Mouse (Mus musculus) lung, postnatal 36 days (tissue): ENCODE measurements around the gene Tmem9b.

ENCODE experiments used
- DNase-seq: peaks from one replicate; pipeline ENCODE4 v3.0.0; 2022; ENCODE audit warnings: mixed read lengths

The Tmem9b gene

DNA sequence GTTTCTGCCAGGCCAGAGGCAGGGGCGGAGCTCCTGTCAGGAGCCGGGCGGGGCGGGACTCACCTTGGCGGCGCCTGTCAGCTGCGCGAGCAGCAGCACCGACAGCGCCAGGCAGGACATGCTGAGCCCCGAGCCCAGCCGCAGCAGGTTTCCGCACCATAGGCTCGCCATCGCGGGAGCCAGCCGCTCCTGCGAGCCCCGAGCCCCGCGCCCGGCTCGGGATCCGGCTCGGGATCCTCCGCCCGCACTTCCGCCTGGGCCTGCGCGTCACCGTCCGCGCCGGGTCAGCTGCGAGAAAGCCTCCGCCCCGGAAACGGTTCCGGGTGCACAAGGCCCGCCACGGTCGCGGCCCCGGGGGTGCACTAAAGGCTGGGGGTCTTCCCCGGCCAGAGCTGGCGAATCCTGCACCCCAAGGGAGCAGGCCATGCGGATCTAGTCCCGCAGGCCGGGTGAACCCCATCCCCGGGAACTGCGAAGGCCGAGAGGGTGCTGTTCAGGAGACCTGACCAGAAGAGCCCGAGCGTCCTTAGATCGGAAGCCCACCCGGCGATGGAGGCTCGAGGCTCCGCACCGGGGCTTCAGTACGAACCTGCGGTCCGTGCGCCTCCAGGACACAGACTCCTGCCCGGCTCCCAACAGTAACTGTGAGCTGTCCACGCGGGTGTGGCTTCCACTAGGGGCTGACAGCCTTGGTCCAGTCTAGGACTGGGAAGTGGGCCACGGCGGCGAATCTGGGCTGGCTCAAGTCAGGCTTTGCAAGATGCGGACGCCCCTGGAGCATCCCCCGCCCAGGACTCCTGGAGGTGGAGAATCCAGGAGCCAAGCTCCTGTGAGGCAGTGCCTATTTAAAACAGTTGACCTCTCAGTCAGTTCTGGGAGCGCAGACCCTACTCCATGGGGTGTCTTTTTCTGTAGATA, at the start of gene Tmem9b:
TSS of gene Tmem9b (minus strand) at position 868 of the 918 bp plus-strand sequence.
- peak; percentile 85 for DNase-seq

GRCm38 (mm10) chr7:109800626-109801025, 48.0 kb upstream of the Tmem9b start:
- no peak for DNase-seq

- peak; percentile 60 for DNase-seq
Measured at GRCm38 (mm10) chr7:109799168-109799567, 46.5 kb upstream of the Tmem9b start.

GRCm38 (mm10) chr7:109795564-109795963, 42.9 kb upstream of the Tmem9b start:
- peak; percentile 28 for DNase-seq

DNA sequence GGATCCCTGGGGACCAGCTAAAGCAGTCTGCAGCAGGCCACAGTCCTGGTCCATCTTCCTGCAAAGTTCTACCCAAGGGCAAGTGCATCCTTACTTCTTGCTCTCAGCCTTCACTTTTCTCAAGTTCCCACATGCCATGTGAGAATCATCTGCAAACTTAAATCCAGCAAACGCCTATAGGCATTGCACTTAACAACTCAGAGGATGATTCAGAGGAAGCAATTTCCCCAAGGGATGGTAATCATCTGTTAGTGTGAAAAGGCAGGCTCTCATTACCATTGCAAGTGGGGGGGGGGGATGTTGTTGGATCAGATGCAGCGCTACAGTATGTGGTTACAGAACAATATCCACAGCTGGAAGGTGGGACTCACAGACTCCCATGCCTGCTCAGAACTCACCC, 41.9 kb upstream of the Tmem9b start:
- no peak for DNase-seq

DNA sequence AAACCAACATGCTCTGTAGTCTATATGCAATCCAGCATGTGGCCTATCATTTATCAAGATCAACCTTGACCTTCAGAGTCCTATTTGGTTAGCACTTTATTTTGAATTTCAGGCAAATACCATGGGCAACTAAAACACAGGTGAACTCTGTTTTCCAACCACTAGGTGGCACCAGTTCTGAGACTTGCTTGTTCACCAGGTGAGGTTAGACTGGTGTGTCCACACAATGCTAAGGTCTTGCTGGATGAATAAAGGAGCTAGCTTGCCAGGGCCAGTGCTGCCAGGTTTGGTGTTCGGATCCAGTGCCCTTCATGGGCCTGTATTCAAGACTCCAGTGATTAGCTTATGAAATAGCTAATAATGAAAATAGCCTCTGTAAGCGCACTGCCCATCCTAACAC, 40.1 kb upstream of the Tmem9b start:
- DNase-seq, result peak; percentile 86

- no peak for DNase-seq
Measured at GRCm38 (mm10) chr7:109790818-109791217, 38.1 kb upstream of the Tmem9b start.

GRCm38 (mm10) chr7:109787860-109788259, 35.2 kb upstream of the Tmem9b start:
- DNase-seq, result no peak

- DNase-seq, result no peak
Measured at GRCm38 (mm10) chr7:109783281-109783680, 30.6 kb upstream of the Tmem9b start.

GRCm38 (mm10) chr7:109781470-109782203, 29.0 kb upstream of the Tmem9b start, which contains the start of gene Nrip3:
Nrip3 (minus strand) TSS chr7:109782025.
- peak; percentile 73 for DNase-seq

DNA sequence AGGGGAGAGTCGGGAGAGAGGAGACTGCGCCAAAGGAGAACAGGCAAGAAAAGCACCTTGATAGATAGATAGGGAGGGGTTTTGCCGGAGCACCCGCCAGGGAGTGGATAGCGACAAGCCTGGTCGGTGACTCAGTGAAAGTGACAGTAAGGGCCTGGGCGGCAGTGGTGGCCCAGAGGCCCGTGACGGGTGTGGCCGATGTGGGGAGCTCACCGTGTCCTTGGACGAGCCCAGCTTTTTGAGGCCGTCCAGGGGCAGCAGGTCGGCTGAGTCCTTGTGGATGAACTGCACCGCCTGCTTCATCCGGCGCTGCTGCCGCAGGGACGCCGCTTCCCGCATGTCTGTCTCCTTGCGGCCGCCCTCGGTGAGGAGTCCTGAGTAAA, 28.4 kb upstream of the Tmem9b start:
- DNase-seq, result no peak

- DNase-seq, result no peak
Measured at GRCm38 (mm10) chr7:109772251-109772650, 19.6 kb upstream of the Tmem9b start.

DNA sequence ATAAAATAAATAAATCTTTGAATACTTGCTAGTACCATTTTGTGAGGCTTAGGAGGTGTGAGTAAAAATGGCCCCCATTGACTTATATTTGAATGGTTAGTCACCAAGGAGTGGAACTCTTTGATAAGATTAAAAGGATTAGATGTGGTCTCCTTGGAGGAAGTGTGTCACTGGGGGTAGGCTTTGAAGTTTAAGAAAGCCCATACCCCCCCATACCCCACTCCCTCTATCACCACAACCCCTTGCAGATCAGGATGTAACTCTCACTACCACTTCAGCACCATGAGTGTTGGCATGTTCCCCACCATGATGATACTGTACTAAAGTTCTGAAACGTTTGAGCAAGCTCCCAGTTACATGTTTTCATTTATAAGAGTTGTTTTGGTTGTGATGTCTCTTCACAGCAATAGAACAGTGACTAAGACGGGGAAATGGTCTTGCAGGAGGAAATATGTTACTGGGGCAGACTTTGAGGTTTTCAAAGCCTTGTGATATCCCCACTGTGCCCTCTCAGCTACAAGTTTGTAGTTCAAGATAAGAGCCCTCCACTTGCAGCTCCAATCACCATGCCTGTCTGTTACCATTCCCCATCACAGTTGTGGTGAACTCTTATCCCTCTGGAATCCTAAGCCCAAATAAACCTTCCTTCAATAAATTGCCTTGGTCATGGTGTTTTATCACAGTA, 16.2 kb upstream of the Tmem9b start:
- no peak for DNase-seq

GRCm38 (mm10) chr7:109767575-109768350, 15.1 kb upstream of the Tmem9b start:
- no peak for DNase-seq

GRCm38 (mm10) chr7:109764009-109764408, 11.3 kb upstream of the Tmem9b start:
- DNase-seq, result no peak

GRCm38 (mm10) chr7:109756291-109756690, 3.6 kb upstream of the Tmem9b start:
- no peak for DNase-seq

- no peak for DNase-seq
Measured at GRCm38 (mm10) chr7:109754034-109754433, 1.4 kb upstream of the Tmem9b start.

GRCm38 (mm10) chr7:109751427-109752007, 1.2 kb downstream of the Tmem9b start:
- no peak for DNase-seq

- DNase-seq, result no peak
Measured at GRCm38 (mm10) chr7:109747747-109748146, 4.9 kb downstream of the Tmem9b start.

DNA sequence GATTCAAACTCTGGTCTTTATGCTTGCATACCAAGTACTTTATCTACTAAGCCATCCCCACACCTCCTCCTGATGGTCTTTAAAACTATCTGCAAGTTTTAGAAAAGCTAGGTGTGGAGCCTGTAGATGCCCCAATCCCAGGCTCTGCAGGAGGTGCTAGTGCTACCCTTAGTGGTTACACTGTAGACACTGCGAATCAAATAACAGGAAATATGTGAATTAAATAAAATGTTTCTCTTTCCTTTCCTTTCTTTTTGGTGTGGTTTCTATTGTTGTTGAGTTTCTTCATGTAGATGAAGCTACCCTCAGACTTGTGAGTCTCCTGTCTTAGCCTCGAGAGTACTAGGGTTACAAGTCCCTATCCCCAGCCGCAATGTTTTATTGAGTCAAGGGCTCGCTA, 11.0 kb downstream of the Tmem9b start:
- DNase-seq, result no peak

DNA sequence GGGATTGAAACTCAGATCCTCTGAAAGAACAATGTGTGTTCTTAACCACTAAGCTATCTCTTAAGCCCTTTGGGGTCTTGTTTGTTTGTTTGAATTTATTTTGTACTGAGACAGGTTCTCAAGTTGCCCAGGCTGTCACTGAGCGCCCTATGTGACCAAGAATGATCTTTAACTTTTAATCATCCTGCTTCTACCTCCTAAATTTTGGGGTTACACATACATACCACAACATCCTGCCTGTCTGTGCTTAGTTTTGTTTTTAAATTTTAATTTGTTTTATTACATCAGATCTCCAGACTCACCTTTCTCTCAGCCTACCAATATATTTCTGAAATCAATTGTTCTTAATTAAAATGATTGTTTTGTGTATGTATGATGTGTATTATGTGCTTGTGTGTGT, 11.6 kb downstream of the Tmem9b start:
- no peak for DNase-seq

- peak; percentile 52 for DNase-seq
Measured at GRCm38 (mm10) chr7:109739822-109740370, 12.8 kb downstream of the Tmem9b start.
